Mouse (Mus musculus) hindbrain, embryonic 11.5 days (tissue): ENCODE results near the gene Ufsp2. TPM values are rescaled to one million over a fixed set of nuclear protein-coding genes. Genes with fewer than 3 reads are reported as not detected.

ENCODE experiments used
- ATAC-seq: fragments of 200-750 bp; cut with Nextera tagmentation; 2 replicates; pipeline ENCODE4 v1.8.0; 2017; ENCODE audit warnings: mild to moderate bottlenecking, moderate TSS enrichment, moderate library complexity; ENCODE audit not compliant: low FRiP score
- DNase-seq: peaks from one replicate; pipeline ENCODE4 v3.0.0-alpha.2; 2015; ENCODE audit warnings: low spot score
- H3K27ac ChIP-seq: fragments of 300-500 bp; sonication (generic); 2 replicates; pipeline ENCODE4 v1.5.1; 2014; ENCODE audit warnings: mild to moderate bottlenecking, low read depth, low read length
- H3K27me3 ChIP-seq: fragments of 300-500 bp; sonication (generic); 2 replicates; pipeline ENCODE4 v1.6.1; 2014; ENCODE audit warnings: mild to moderate bottlenecking, low read length, moderate library complexity, mixed read lengths; ENCODE audit not compliant: control insufficient read depth, insufficient read depth
- H3K36me3 ChIP-seq: fragments of 300-500 bp; sonication (generic); 2 replicates; pipeline ENCODE4 v1.6.1; 2014; ENCODE audit warnings: mild to moderate bottlenecking, low read length, moderate library complexity, mixed read lengths; ENCODE audit not compliant: control insufficient read depth, insufficient read depth
- H3K4me1 ChIP-seq: fragments of 300-500 bp; sonication (generic); replicated peaks from 2 replicates; pipeline ENCODE4 v1.6.1; 2014; ENCODE audit warnings: low read length, mixed read lengths; ENCODE audit not compliant: control insufficient read depth, insufficient read depth
- H3K4me2 ChIP-seq: fragments of 300-500 bp; sonication (generic); replicated peaks from 2 replicates; pipeline ENCODE4 v1.6.1; 2014; ENCODE audit warnings: mild to moderate bottlenecking, low read depth, low read length
- H3K4me3 ChIP-seq: fragments of 300-500 bp; sonication (generic); 2 replicates; pipeline ENCODE4 v1.5.1; 2014; ENCODE audit warnings: low read depth, low read length
- H3K9ac ChIP-seq: fragments of 300-500 bp; sonication (generic); 2 replicates; pipeline ENCODE4 v1.6.1; 2014; ENCODE audit warnings: low read depth, low read length
- H3K9me3 ChIP-seq: fragments of 300-500 bp; sonication (generic); 2 replicates; pipeline ENCODE4 v1.6.1; 2016; ENCODE audit warnings: low read length; ENCODE audit not compliant: control insufficient read depth
- WGBS: fragments of 180-500 bp; shearing (Covaris S2); extraction: QIAGEN DNeasy Blood & Tissue Kit; methylation state at CpG from one replicate; pipeline ENCODE4 v1.1.7; 2014; 5-methylcytosine and 5-hydroxymethylcytosine counted together
- polyA plus RNA-seq: library from polyadenylated mRNA; unstranded; fragments of >200 nt; fragmentation: Nextera tagmentation; extraction: Ambion mirVana; gene quantifications from 2 replicates; pipeline ENCODE4 v1.2.1, GENCODE M21; 2014

Ufsp2 gene
- polyA plus RNA-seq, 1 experiment from 2014 or later, result 54.1 TPM

DNA sequence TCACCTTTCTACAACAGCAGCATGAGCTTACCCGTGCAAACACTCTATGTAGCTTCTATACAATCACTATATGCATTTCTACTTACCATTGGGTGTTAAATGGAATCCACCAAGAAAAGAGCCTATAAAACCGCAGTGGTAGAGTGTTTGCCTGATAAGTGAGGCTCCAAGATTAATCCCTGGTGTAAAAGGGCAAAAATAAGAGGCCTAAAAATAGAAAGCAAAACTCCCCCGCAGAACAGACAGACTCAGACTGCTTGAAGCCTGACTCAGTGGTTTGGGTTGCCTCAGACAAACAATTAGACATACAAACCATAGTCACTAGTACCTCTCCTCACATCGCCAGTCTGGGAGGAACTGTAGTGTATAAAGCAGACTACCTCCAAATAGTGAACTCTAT, 30.3 kb downstream of the Ufsp2 start, which contains the start of gene Ankrd37:
TSS of gene Ankrd37 (minus strand) at position 112 of the 400 bp plus-strand sequence.
- Histone ChIP-seq H3K4me1 (no peaks in the 10 kb centered on the region), H3K36me3 (no peaks in the 10 kb centered on the region), H3K9me3 (no peaks in the 10 kb centered on the region), H3K9ac (no peak within 1 kb of the TSS), H3K4me3 (no peak within 1 kb of the TSS), H3K4me2 (no peak within 1 kb of the TSS), H3K27me3 (no peaks in the 10 kb centered on the region), H3K27ac (no peak within 1 kb of the TSS)
- ATAC-seq, result no peak
- no peak for DNase-seq
- WGBS, result 74% methylated on average over 4 of the region's 4 CpGs

DNA sequence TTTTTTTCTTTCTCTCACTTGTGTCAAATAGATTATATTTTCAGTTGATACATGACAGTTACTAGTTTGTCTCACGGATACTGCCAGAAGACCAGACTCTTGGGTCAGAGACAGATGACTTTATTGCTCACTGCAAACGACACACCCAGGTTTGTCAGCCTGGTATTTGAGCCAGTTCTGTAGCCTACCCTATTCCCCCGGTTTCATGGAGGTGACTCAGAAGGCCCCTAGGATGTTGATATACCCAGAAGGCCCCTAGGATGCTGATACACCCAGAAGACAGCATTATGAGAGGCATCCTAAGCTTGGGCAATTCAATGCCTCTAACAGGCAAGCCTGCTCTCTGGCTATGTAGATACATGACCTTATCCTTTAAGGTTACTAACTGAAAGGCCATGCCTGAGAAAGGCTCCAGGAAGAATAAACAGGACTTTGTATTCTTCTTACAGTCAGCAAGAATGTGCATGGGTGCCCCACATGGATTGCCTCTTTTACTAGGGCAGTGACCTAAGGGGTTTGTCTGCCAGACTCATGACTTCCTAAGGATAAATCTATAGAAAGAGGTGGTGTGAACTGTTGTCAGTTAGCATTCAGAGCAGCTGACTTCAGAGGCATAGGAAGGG, 31.8 kb downstream of the Ufsp2 start:
- DNase-seq (no peak), ATAC-seq (no peak)
- WGBS, result 85% methylated on average over 3 of the region's 3 CpGs
- H3K27ac ChIP-seq, result no peak overlapping the region
- no peak overlapping the region for H3K4me3 ChIP-seq
- no peak overlapping the region for H3K9ac ChIP-seq
- H3K4me1 ChIP-seq, result no peaks in the 10 kb centered on the region
- H3K9me3 ChIP-seq, result no peaks in the 10 kb centered on the region
- H3K36me3 ChIP-seq, result no peaks in the 10 kb centered on the region
- no peaks in the 10 kb centered on the region for H3K27me3 ChIP-seq
- H3K4me2 ChIP-seq, result no peak overlapping the region

DNA sequence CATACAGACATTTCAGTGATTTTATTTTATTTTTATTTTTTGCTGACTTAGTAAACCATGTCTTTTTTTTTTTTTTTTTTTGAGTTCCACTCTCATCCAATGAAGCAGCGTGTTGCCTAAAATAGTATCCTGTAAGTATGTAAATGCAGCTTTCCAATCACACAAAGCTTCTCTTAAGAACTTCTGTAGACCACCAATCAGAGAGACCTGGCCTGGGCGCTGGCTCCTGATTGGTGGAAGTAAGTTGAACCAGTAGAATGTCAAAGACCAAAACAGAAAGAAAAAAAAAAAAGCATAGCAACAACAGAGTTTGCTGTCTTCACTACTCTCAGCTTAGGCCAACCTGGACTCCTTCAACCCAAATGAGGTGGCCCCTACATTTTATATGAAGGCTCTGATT, 35.0 kb downstream of the Ufsp2 start:
- Histone ChIP-seq H3K9ac (no peak overlapping the region), H3K9me3 (no peaks in the 10 kb centered on the region), H3K27me3 (no peaks in the 10 kb centered on the region), H3K4me3 (no peak overlapping the region), H3K4me2 (no peak overlapping the region), H3K27ac (no peak overlapping the region), H3K4me1 (no peaks in the 10 kb centered on the region), H3K36me3 (no peaks in the 10 kb centered on the region)
- WGBS, result 42% methylated on average over 2 of the region's 2 CpGs
- DNase-seq (no peak), ATAC-seq (no peak)

DNA sequence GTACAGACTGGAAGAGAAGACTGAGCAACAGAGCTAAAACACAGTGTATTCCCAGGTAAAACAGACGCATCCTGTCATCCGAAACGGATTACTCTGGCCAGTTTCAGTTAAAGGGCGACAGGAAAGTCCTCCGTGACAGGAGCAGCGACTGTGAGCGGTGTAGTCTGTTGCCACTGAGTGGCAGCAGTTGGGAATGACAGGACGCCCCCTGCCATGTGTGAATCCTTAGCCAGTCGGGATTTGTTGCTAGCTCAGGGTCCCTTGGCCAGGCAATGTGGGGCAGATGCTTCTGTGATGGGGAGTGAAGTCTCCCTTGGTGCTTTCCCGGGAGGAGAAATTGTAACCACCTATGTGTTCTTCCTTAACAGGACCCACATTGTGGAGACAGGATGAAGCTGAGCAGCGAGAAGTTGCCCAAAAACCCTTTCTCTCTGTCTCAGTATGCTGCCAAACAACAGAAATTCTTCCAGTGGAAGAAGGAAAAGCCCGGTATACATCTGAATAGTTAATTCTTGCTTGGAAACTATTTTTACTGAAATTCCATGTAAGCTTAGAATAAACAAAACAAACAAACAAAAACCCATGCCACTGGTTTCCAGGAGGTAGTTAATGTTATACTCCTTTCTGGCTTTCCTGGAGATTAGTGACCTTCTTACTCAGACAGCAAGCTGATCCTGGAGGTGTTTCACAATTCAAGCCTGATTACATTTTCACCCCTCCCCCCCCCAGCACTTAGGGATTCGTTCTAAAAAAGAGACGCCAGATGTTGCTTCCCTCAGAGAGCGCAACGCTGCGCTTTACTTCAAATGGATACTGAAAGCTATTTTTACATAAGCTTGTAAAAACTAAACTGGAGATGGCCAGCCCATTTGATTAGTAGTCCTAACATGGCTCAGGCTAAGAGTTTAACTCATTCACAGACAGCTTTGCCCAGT, 35.7 kb downstream of the Ufsp2 start:
- DNase-seq, result peak; percentile 36
- H3K9ac ChIP-seq, result no peak overlapping the region
- peak; percentile 47; the same call in 1 of the 2 replicates for ATAC-seq

DNA sequence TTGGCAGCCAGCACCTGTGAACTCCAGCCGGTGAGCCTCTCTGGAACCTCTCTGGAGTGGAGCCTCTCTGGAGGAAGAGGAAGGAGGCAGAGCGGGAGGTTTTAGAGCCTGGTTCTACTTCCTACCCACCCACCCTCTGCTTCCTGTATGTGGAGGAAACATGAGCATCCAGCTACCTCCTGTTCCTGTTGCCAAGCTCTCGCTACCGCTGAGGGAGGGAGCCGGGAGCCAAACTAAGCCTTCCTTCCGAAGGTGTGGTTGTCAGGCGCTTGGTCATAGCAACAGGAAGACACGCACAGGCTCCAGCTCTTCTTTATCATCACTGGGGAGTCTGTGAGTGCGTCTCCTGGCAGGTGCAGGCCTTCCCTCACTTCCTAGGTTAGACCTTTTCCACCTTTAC, 46.9 kb downstream of the Ufsp2 start:
- Histone ChIP-seq H3K9me3 (no peaks in the 10 kb centered on the region), H3K4me2 (no peak overlapping the region), H3K27ac (no peak overlapping the region), H3K9ac (no peak overlapping the region), H3K27me3 (no peaks in the 10 kb centered on the region), H3K4me3 (no peak overlapping the region), H3K4me1 (no peaks in the 10 kb centered on the region), H3K36me3 (no peaks in the 10 kb centered on the region)
- ATAC-seq, result no peak
- 91% methylated on average over 9 of the region's 9 CpGs for WGBS
- no peak for DNase-seq

More for the DNA sequence above, 35.7 kb downstream of the Ufsp2 start:
- no peaks in the 10 kb centered on the region for H3K36me3 ChIP-seq
- H3K9me3 ChIP-seq, result no peaks in the 10 kb centered on the region
- WGBS, result 19% methylated on average over 17 of the region's 17 CpGs
- no peak overlapping the region for H3K27ac ChIP-seq
- no peak overlapping the region for H3K4me2 ChIP-seq
- no peaks in the 10 kb centered on the region for H3K27me3 ChIP-seq
- no peaks in the 10 kb centered on the region for H3K4me1 ChIP-seq
- no peak overlapping the region for H3K4me3 ChIP-seq

DNA sequence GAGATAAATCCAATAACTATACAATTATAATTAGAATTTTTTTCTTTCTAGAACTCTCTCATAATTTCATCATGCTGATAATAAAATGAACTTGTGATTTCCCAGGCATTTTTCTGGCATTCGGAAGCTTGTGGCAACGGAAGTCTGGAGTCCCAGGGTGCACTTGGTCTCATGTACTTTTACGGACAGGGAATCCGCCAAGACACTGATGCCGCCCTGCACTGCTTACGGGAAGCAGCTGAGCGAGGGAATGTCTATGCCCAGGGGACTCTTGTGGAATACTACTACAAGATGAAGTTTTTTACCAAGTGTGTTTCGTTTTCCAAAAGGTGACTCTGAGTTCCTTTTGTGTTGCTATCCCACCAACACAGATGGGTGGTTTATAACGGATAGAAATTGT, 47.4 kb downstream of the Ufsp2 start:
- no peak for DNase-seq
- Histone ChIP-seq H3K4me3 (no peak overlapping the region), H3K27me3 (no peaks in the 10 kb centered on the region), H3K36me3 (no peaks in the 10 kb centered on the region), H3K9me3 (no peaks in the 10 kb centered on the region), H3K4me1 (no peaks in the 10 kb centered on the region), H3K27ac (no peak overlapping the region), H3K9ac (no peak overlapping the region), H3K4me2 (no peak overlapping the region)
- WGBS, result 94% methylated on average over 9 of the region's 9 CpGs
- no peak for ATAC-seq

DNA sequence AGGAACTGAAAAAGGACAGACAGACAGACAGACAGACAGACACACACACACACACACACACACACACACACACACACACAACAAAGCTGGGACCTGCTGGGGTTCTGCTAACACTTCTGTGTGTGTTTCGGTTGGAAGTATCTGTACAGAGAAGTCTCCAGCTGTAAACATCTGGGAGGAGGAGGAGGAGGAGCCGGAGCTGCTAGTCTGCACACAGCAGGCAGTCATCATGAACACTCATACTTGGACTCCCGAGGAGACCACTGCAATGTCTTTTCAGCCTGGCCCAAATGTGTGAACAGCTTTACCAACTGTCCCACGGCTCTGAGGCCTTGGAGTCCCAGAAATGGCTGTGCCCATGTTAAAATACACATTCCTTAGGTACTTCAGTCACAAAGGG, 49.1 kb downstream of the Ufsp2 start:
- Histone ChIP-seq H3K27ac (no peak overlapping the region), H3K27me3 (no peaks in the 10 kb centered on the region), H3K36me3 (no peaks in the 10 kb centered on the region), H3K9ac (no peak overlapping the region), H3K4me3 (no peak overlapping the region), H3K4me2 (no peak overlapping the region), H3K9me3 (no peaks in the 10 kb centered on the region), H3K4me1 (no peaks in the 10 kb centered on the region)
- 56% methylated on average over 4 of the region's 4 CpGs for WGBS
- DNase-seq (no peak), ATAC-seq (no peak)

DNA sequence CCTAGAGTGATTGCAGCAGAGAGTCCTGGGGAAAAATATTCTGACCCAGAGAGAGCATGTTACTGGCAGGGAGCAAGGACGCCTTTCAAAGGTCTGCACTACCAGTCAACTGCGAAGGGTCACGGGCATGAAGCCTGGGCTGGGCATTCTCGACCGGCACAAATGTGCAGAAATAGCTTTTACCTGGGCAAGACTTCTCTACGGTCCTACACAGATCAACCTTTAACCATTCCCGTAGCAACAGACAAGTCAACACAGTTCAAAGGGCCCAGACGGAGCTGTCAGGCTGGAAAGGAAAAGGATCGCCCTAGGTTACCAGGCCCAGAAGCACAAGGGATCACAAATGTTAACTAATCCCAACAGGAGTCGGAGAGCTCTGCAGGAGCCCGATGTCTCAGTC, 60.9 kb downstream of the Ufsp2 start:
- H3K4me1 ChIP-seq, result no peaks in the 10 kb centered on the region
- no peak overlapping the region for H3K4me2 ChIP-seq
- no peak overlapping the region for H3K27ac ChIP-seq
- no peaks in the 10 kb centered on the region for H3K9me3 ChIP-seq
- no peak for DNase-seq
- ATAC-seq, result no peak
- WGBS, result 73% methylated on average over 11 of the region's 11 CpGs
- no peaks in the 10 kb centered on the region for H3K36me3 ChIP-seq
- no peaks in the 10 kb centered on the region for H3K27me3 ChIP-seq
- no peak overlapping the region for H3K4me3 ChIP-seq
- H3K9ac ChIP-seq, result no peak overlapping the region

DNA sequence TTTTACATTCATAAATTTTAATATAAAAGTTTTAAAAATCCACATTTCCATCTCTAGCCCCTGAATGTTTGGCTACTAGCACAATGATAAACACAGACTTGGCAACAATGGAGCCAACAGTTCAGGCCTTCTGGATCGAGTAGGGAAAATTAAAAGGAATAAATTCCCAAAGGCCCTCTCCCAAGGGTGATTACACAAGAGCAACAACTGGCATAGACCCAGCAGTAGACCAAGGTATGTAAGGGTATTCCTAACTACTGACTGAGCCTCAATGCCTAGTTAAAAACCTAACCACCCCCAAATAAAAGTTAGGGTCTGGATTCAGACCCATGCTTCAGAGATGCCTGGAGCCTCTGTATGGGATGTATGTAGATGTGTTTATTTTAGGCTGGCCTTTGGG, 64.3 kb downstream of the Ufsp2 start:
- H3K4me3 ChIP-seq, result no peak overlapping the region
- H3K4me1 ChIP-seq, result no peaks in the 10 kb centered on the region
- H3K27me3 ChIP-seq, result no peaks in the 10 kb centered on the region
- H3K4me2 ChIP-seq, result no peak overlapping the region
- no peak overlapping the region for H3K27ac ChIP-seq
- DNase-seq (no peak), ATAC-seq (no peak)
- H3K9ac ChIP-seq, result no peak overlapping the region
- no peaks in the 10 kb centered on the region for H3K9me3 ChIP-seq
- 79% methylated on average over 1 of the region's 1 CpGs for WGBS
- no peaks in the 10 kb centered on the region for H3K36me3 ChIP-seq
